Mouse (Mus musculus) stomach, embryonic 16.5 days (tissue): ENCODE results near the gene Crybb1. TPM values are rescaled to one million over a fixed set of nuclear protein-coding genes. Genes with fewer than 3 reads are reported as not detected.

Source experiments
- ATAC-seq: fragments of 200-750 bp; cut with Nextera tagmentation; 2 replicates; pipeline ENCODE4 v1.8.0; 2017; ENCODE audit warnings: moderate number of reproducible peaks, moderate TSS enrichment; ENCODE audit not compliant: insufficient read depth, low FRiP score
- H3K27ac ChIP-seq: fragments of 300-500 bp; sonication (generic); 2 replicates; pipeline ENCODE4 v1.5.1; 2014; ENCODE audit warnings: low read length
- H3K27me3 ChIP-seq: fragments of 300-500 bp; sonication (generic); 2 replicates; pipeline ENCODE4 v1.6.1; 2014; ENCODE audit warnings: low read length, control low read depth, mixed read lengths; ENCODE audit not compliant: control insufficient read depth, insufficient read depth
- H3K36me3 ChIP-seq: fragments of 300-500 bp; sonication (generic); 2 replicates; pipeline ENCODE4 v1.6.1; 2014; ENCODE audit warnings: low read length; ENCODE audit not compliant: control insufficient read depth, insufficient read depth
- H3K4me1 ChIP-seq: fragments of 300-500 bp; sonication (generic); 2 replicates; pipeline ENCODE4 v1.6.1; 2014; ENCODE audit warnings: low read length, control low read depth, mixed read lengths; ENCODE audit not compliant: control insufficient read depth, insufficient read depth
- H3K4me2 ChIP-seq: fragments of 300-500 bp; sonication (generic); 2 replicates; pipeline ENCODE4 v1.6.1; 2014; ENCODE audit warnings: low read depth, low read length, mixed read lengths
- H3K4me3 ChIP-seq: fragments of 300-500 bp; sonication (generic); replicated peaks from 2 replicates; pipeline ENCODE4 v1.5.1; 2014; ENCODE audit warnings: mild to moderate bottlenecking, low read length
- H3K9ac ChIP-seq: fragments of 300-500 bp; sonication (generic); 2 replicates; pipeline ENCODE4 v1.6.1; 2014; ENCODE audit warnings: low read length
- H3K9me3 ChIP-seq: fragments of 300-500 bp; sonication (generic); replicated peaks from 2 replicates; pipeline ENCODE4 v1.6.1; 2016; ENCODE audit warnings: low read length, control low read depth; ENCODE audit not compliant: control insufficient read depth
- WGBS: fragments of 180-500 bp; shearing (Covaris S2); extraction: QIAGEN DNeasy Blood & Tissue Kit; methylation state at CpG from one replicate; pipeline ENCODE4 v1.1.7; 2014; 5-methylcytosine and 5-hydroxymethylcytosine counted together
- polyA plus RNA-seq: library from polyadenylated mRNA; unstranded; fragments of >200 nt; fragmentation: Nextera tagmentation; extraction: Ambion mirVana; gene quantifications from 2 replicates; pipeline ENCODE4 v1.2.1, GENCODE M21; 2015

Gene Crybb1
- polyA plus RNA-seq, 1 experiment from 2014 or later, result 4.1 TPM

- Histone ChIP-seq H3K27me3 (peaks cover 18% of the 10 kb centered on the region; the same call in 1 of the 2 replicates), H3K4me3 (no peak overlapping the region), H3K9me3 (no peaks in the 10 kb centered on the region), H3K36me3 (no peaks in the 10 kb centered on the region), H3K4me2 (no peak overlapping the region), H3K27ac (0 out of 2 replicates have a peak overlapping the region, but pooled peaks have one; percentile 8), H3K9ac (no peak overlapping the region), H3K4me1 (no peaks in the 10 kb centered on the region)
- no peak for ATAC-seq
- WGBS, result 55% methylated on average over 9 of the region's 9 CpGs
Measured at GRCm38 (mm10) chr5:112266011-112266777, 10.6 kb downstream of the Crybb1 start.

- H3K4me2 ChIP-seq, result no peak overlapping the region
- peaks cover 18% of the 10 kb centered on the region; the same call in 1 of the 2 replicates for H3K27me3 ChIP-seq
- WGBS, result 42% methylated on average over 24 of the region's 24 CpGs
- ATAC-seq, result no peak
- no peak overlapping the region for H3K9ac ChIP-seq
- no peak overlapping the region for H3K4me3 ChIP-seq
- H3K4me1 ChIP-seq, result 0 out of 2 replicates have a peak, but pooled peaks cover 4% of the 10 kb centered on the region
- H3K9me3 ChIP-seq, result no peaks in the 10 kb centered on the region
- no peaks in the 10 kb centered on the region for H3K36me3 ChIP-seq
- H3K27ac ChIP-seq, result no peak overlapping the region
Measured at GRCm38 (mm10) chr5:112270764-112271541, 15.3 kb downstream of the Crybb1 start.

- Histone ChIP-seq H3K27ac (0 out of 2 replicates have a peak overlapping the region, but pooled peaks have one; percentile 16), H3K36me3 (no peaks in the 10 kb centered on the region), H3K9ac (no peak overlapping the region), H3K9me3 (no peaks in the 10 kb centered on the region), H3K4me2 (no peak overlapping the region), H3K4me1 (peaks cover 11% of the 10 kb centered on the region), H3K4me3 (no peak overlapping the region), H3K27me3 (peaks cover 14% of the 10 kb centered on the region; the same call in 1 of the 2 replicates)
- ATAC-seq, result no peak
- 49% methylated on average over 2 of the region's 2 CpGs for WGBS
Measured at GRCm38 (mm10) chr5:112272934-112273333, 17.3 kb downstream of the Crybb1 start.

GRCm38 (mm10) chr5:112273746-112274463, 18.3 kb downstream of the Crybb1 start:
- ATAC-seq, result no peak
- H3K4me1 ChIP-seq, result peaks cover 20% of the 10 kb centered on the region
- no peak overlapping the region for H3K4me3 ChIP-seq
- H3K27ac ChIP-seq, result no peak overlapping the region
- 47% methylated on average over 2 of the region's 2 CpGs for WGBS
- peaks cover 10% of the 10 kb centered on the region; the same call in 1 of the 2 replicates for H3K27me3 ChIP-seq
- H3K9ac ChIP-seq, result no peak overlapping the region
- no peak overlapping the region for H3K4me2 ChIP-seq
- no peaks in the 10 kb centered on the region for H3K9me3 ChIP-seq
- H3K36me3 ChIP-seq, result no peaks in the 10 kb centered on the region

- H3K27ac ChIP-seq, result no peak overlapping the region
- H3K4me2 ChIP-seq, result peak overlapping the region; percentile 76
- H3K9ac ChIP-seq, result peak overlapping the region; percentile 69; the same call in 1 of the 2 replicates
- H3K9me3 ChIP-seq, result no peaks in the 10 kb centered on the region
- no peaks in the 10 kb centered on the region for H3K36me3 ChIP-seq
- ATAC-seq, result no peak
- H3K4me1 ChIP-seq, result peaks cover 33% of the 10 kb centered on the region
- 0 out of 2 replicates have a peak, but pooled peaks cover 3% of the 10 kb centered on the region for H3K27me3 ChIP-seq
- no peak overlapping the region for H3K4me3 ChIP-seq
- WGBS, result 42% methylated on average over 3 of the region's 4 CpGs
Measured at GRCm38 (mm10) chr5:112275021-112275804, 19.6 kb downstream of the Crybb1 start.

GRCm38 (mm10) chr5:112276267-112276873, 20.8 kb downstream of the Crybb1 start, which contains the start of gene Tpst2:
Tpst2 (plus strand) TSS chr5:112276691.
- Histone ChIP-seq H3K4me1 (peaks cover 43% of the 10 kb centered on the region), H3K4me2 (peak within 1 kb of the TSS; percentile 89), H3K4me3 (peak within 1 kb of the TSS; percentile 84), H3K27me3 (no peaks in the 10 kb centered on the region), H3K36me3 (no peaks in the 10 kb centered on the region), H3K9me3 (no peaks in the 10 kb centered on the region), H3K27ac (peak within 1 kb of the TSS; percentile 67), H3K9ac (peak within 1 kb of the TSS; percentile 87)
- ATAC-seq, result peak; percentile 96
- whole genome bisulfite sequencing, result under 1% methylated on average over 61 of the region's 62 CpGs

GRCm38 (mm10) chr5:112276907-112277348, 21.3 kb downstream of the Crybb1 start:
- no peaks in the 10 kb centered on the region for H3K36me3 ChIP-seq
- under 1% methylated on average over 24 of the region's 24 CpGs for WGBS
- peak; percentile 8; the same call in 1 of the 2 replicates for ATAC-seq

More at GRCm38 (mm10) chr5:112276907-112277348, 21.3 kb downstream of the Crybb1 start:
- Histone ChIP-seq H3K4me1 (peaks cover 46% of the 10 kb centered on the region), H3K27ac (peak overlapping the region; percentile 67), H3K9me3 (no peaks in the 10 kb centered on the region), H3K4me3 (peak overlapping the region; percentile 84), H3K4me2 (peak overlapping the region; percentile 89), H3K9ac (peak overlapping the region; percentile 87), H3K27me3 (no peaks in the 10 kb centered on the region)
